Mouse (Mus musculus): ENCODE results near the gene Izumo1r.

DNA sequence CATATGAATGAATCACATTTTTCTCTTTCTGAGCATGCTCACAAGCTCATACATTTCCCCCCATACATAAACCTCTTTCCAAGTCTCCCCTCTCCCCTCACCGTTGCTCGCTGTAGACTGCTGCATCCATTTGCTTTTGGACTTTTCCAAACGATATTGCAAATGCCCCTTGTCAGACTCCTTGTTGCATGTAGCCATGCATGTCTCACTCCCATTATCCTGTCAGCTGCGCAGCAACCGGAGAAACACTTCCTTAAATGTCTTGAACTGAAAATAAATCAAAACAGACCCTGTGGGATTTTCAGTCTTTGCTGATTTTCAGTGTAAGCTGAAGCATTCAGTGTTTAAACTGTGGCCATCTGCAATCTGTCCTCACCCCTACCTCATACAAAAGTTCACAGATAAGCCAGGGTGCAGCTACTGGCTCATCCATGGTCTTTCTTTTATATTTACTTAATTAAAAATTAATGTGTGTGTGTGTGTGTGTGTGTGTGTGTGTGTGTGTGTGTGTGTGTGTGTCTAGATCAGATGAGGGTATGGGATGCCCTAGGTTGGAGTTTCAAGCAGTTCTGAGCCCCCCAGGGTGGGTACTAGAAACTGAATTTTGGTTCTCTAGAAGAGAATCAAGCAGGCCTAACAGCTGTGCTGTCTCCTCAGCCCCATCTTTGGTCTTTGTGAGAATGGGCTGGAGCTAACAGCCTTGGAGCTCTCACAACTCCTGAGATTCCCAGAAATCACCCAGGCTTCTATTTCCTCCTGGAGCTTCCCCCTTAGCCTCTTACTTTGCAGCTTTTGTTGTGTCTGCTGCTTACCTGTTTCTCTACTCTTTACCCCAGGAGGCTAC, 15.3 kb upstream of the Izumo1r start:
- TF ChIP-seq POLR2A (IDR thresholded peaks at IDR 0.05; ENCODE audit: insufficient read length, low read depth): no peak
- TF ChIP-seq MYOD1 (IDR thresholded peaks at IDR 0.05; ENCODE audit: control insufficient read depth in 1 of 3, insufficient read length in 2 of 3, low read depth in 2 of 3): no peak
- TF ChIP-seq E2F4 (IDR thresholded peaks at IDR 0.05; ENCODE audit: insufficient read depth): no peak
- no peak for TF ChIP-seq MAX (IDR thresholded peaks at IDR 0.05; ENCODE audit: low read depth)
- no peak for TF ChIP-seq SRF (IDR thresholded peaks at IDR 0.05; ENCODE audit: control insufficient read depth, insufficient read length, low read depth)

Data from myocyte (in vitro differentiated cells).